Mouse (Mus musculus) ovary, postnatal 14 days (tissue): ENCODE results near the gene Slc25a18.
"Not testable (repeated sequence)": the region's sequence is repeated elsewhere in the genome, so short reads cannot be mapped to it uniquely, and the experiment has no call there.

ENCODE experiments used
- DNase-seq: peaks from one replicate; pipeline ENCODE4 v3.0.0; 2022; ENCODE audit warnings: low spot score

Slc25a18 gene

GRCm38 (mm10) chr6:120798019-120798418 lies 24.6 kb downstream of the Slc25a18 start:
- no peak for DNase-seq

GRCm38 (mm10) chr6:120798905-120799304 lies 25.5 kb downstream of the Slc25a18 start:
- no peak for DNase-seq

GRCm38 (mm10) chr6:120799581-120800041 lies 26.2 kb downstream of the Slc25a18 start:
- DNase-seq: no peak

- DNase-seq: no peak
Observed at GRCm38 (mm10) chr6:120806999-120807737, 33.8 kb downstream of the Slc25a18 start.

GRCm38 (mm10) chr6:120807738-120808081 lies 34.3 kb downstream of the Slc25a18 start:
- DNase-seq: no peak

- not testable (repeated sequence) for DNase-seq
Observed at GRCm38 (mm10) chr6:120811999-120812398, 38.6 kb downstream of the Slc25a18 start.

GRCm38 (mm10) chr6:120819294-120819693 lies 45.9 kb downstream of the Slc25a18 start:
- DNase-seq: no peak

- DNase-seq: no peak
Observed at GRCm38 (mm10) chr6:120820144-120820543, 46.8 kb downstream of the Slc25a18 start.

- no peak for DNase-seq
Observed at GRCm38 (mm10) chr6:120820941-120821340, 47.6 kb downstream of the Slc25a18 start.

- no peak for DNase-seq
Observed at GRCm38 (mm10) chr6:120821715-120822114, 48.3 kb downstream of the Slc25a18 start.

- DNase-seq: peak; percentile 73
Observed at GRCm38 (mm10) chr6:120822307-120822928, 49.0 kb downstream of the Slc25a18 start, which contains the start of gene Atp6v1e1. Gene Atp6v1e1, minus strand, starts transcription at chr6:120822793.

GRCm38 (mm10) chr6:120822937-120823614 lies 49.7 kb downstream of the Slc25a18 start:
- no peak for DNase-seq

- DNase-seq: no peak
Observed at GRCm38 (mm10) chr6:120830056-120830455, 56.7 kb downstream of the Slc25a18 start.

- no peak for DNase-seq
Observed at GRCm38 (mm10) chr6:120830866-120831608, 57.7 kb downstream of the Slc25a18 start.

GRCm38 (mm10) chr6:120832097-120832496 lies 58.7 kb downstream of the Slc25a18 start:
- no peak for DNase-seq

- DNase-seq: no peak
Observed at GRCm38 (mm10) chr6:120834766-120835321, 61.5 kb downstream of the Slc25a18 start.

- DNase-seq: peak; percentile 100
Observed at GRCm38 (mm10) chr6:120835474-120836374, 62.3 kb downstream of the Slc25a18 start, which contains the start of gene Bcl2l13. Gene Bcl2l13, plus strand, starts transcription at chr6:120836212.

- DNase-seq: no peak
Observed at GRCm38 (mm10) chr6:120836389-120837151, 63.2 kb downstream of the Slc25a18 start.

GRCm38 (mm10) chr6:120837152-120837530 lies 63.8 kb downstream of the Slc25a18 start:
- DNase-seq: no peak

GRCm38 (mm10) chr6:120840258-120840657 lies 66.9 kb downstream of the Slc25a18 start:
- no peak for DNase-seq
